Mouse (Mus musculus): Measurements from ENCODE around the gene Tollip. TPM values are rescaled to one million over a fixed set of nuclear protein-coding genes. Genes with fewer than 3 reads are reported as not detected.

Gene Tollip
- total RNA-seq, 2 experiments from 2014 or later = 46.1 to 48.6 TPM

Other genes with a start within 250 kb of the Tollip start
- under 1 TPM; 0.10 to 0.26 TPM for gene Muc2, start 228.2 kb downstream of the Tollip start, total RNA-seq (2021)
- gene Muc5ac, start 129.5 kb downstream of the Tollip start, total RNA-seq (2021) = under 1 TPM in 1 of 2 experiments, not detected in 1; 0.02 TPM
- gene Muc5b, start 79.4 kb downstream of the Tollip start, total RNA-seq (2021) = 1 to 10 TPM in 1 of 2 experiments, not detected in 1; 2.1 TPM
- under 1 TPM; 0.12 to 0.46 TPM for gene Brsk2, start 31.2 kb upstream of the Tollip start, total RNA-seq (2021)
- gene Mob2, start 142.6 kb upstream of the Tollip start, total RNA-seq (2021) = 10 to 100 TPM; 39.9 to 43.0 TPM
- gene Dusp8, start 177.3 kb upstream of the Tollip start, total RNA-seq (2021) = 10 to 100 TPM; 29.2 to 35.4 TPM
- gene Gm45618, start 202.2 kb upstream of the Tollip start, total RNA-seq (2021) = not detected
- gene Gm39115, start 217.5 kb upstream of the Tollip start, total RNA-seq (2021) = not detected
- not detected for gene Gm45337, start 226.1 kb upstream of the Tollip start, total RNA-seq (2021)
- gene Gm29735, start 238.6 kb upstream of the Tollip start, total RNA-seq (2021) = not detected
- not detected for gene Gm4553, start 247.2 kb upstream of the Tollip start, total RNA-seq (2021)